ENCODE assay signal across 8 mouse cellular contexts in genomic region chr7:134671467-134671901, GRCm38 (mm10). TPM values are rescaled to one million over a fixed set of nuclear protein-coding genes. Genes with fewer than 3 reads are reported as not detected.
A peak's percentile ranks its signal among the peaks of the same experiment; 100 is the strongest.
DNase-seq lines count a peak whose midpoint lies in the region; TF ChIP-seq lines count a peak whose summit lies in the region.

No protein-coding gene starts in this region.

- peak overlapping the region; percentile 67 for H3K4me3 ChIP-seq in ES-Bruce4 (ENCODE audit: low read depth, low read length)
- H3K4me3 ChIP-seq in myocyte: peak overlapping the region; percentile 46

- no peaks in the 10 kb centered on the region for H3K9me3 ChIP-seq in ES-Bruce4 (replicated peaks; ENCODE audit: control insufficient read depth, insufficient read depth, low read length, poor library complexity, severe bottlenecking)

- peaks cover 43% of the 10 kb centered on the region for H3K79me2 ChIP-seq in myocyte (ENCODE audit: control insufficient read depth, insufficient read depth)

- no peak for TF ChIP-seq EP300 in ES-Bruce4 (IDR thresholded peaks at IDR 0.05; ENCODE audit: insufficient read depth, low read depth, low read length)

- no peak for TF ChIP-seq POLR2A in ES-Bruce4 (IDR thresholded peaks at IDR 0.05; ENCODE audit: insufficient read depth, low read length)
- no peak for TF ChIP-seq POLR2A in myocyte (IDR thresholded peaks at IDR 0.05; ENCODE audit: insufficient read length, low read depth)

- H3K27me3 ChIP-seq in ES-Bruce4 (ENCODE audit: control insufficient read depth, insufficient read depth, low read length, poor library complexity, severe bottlenecking): no peaks in the 10 kb centered on the region
- H3K27me3 ChIP-seq in myocyte (ENCODE audit: control insufficient read depth, insufficient read depth, insufficient read length): no peaks in the 10 kb centered on the region

- peak; percentile 8 for DNase-seq in adipocyte (ENCODE audit: low spot score)
- DNase-seq in forelimb bud, embryonic 11.5 days (ENCODE audit: low read depth, low spot score): peak; percentile 33
- peak; percentile 44 to 55 for DNase-seq in kidney, postnatal 36 days
- DNase-seq in cerebellum, postnatal 14 days: no peak
- DNase-seq in layer of hippocampus, adult 8-10 months (ENCODE audit: low spot score in 2 of 2): no peak
- no peak for DNase-seq in layer of hippocampus, adult 9-10 months (ENCODE audit: low spot score)

- H3K9ac ChIP-seq in ES-Bruce4 (ENCODE audit: low read depth, poor library complexity, severe bottlenecking): peak overlapping the region; percentile 90

- H3K27ac ChIP-seq in ES-Bruce4 (ENCODE audit: insufficient read depth, low read length): peak overlapping the region; percentile 62

- peak overlapping the region; percentile 90 for H3K4me2 ChIP-seq in myocyte (ENCODE audit: low read depth)

- peak overlapping the region; percentile 88 for H3ac ChIP-seq in myocyte (ENCODE audit: control insufficient read depth, insufficient read length)

- H3K4me1 ChIP-seq in ES-Bruce4 (ENCODE audit: control insufficient read depth, insufficient read depth, low read length): peaks cover 2% of the 10 kb centered on the region

- TF ChIP-seq CTCF in ES-Bruce4 (IDR thresholded peaks at IDR 0.05; ENCODE audit: low read depth, low read length): no peak

- H3K36me3 ChIP-seq in ES-Bruce4 (ENCODE audit: control insufficient read depth, insufficient read depth, low read length, poor library complexity, severe bottlenecking): no peaks in the 10 kb centered on the region
- H3K36me3 ChIP-seq in myocyte (ENCODE audit: control insufficient read depth, insufficient read depth): no peaks in the 10 kb centered on the region

TF ChIP-seq in myocyte, 11 proteins besides CTCF, POLR2A, EP300 and RAD21:
- TF ChIP-seq USF1 (IDR thresholded peaks at IDR 0.05; ENCODE audit: low read depth) (no peak), POLR2AphosphoS2 (IDR thresholded peaks at IDR 0.05; ENCODE audit: insufficient read length, low read depth) (no peak), TCF3 (IDR thresholded peaks at IDR 0.05; ENCODE audit: insufficient read length, low read depth) (no peak), SRF (IDR thresholded peaks at IDR 0.05; ENCODE audit: control insufficient read depth, insufficient read length, low read depth) (no peak), MAX (IDR thresholded peaks at IDR 0.05; ENCODE audit: low read depth) (no peak), CEBPB (IDR thresholded peaks at IDR 0.05; ENCODE audit: insufficient read depth, poor library complexity, severe bottlenecking) (no peak), E2F4 (IDR thresholded peaks at IDR 0.05; ENCODE audit: insufficient read depth) (no peak), TCF12 (IDR thresholded peaks at IDR 0.05; ENCODE audit: insufficient read depth, poor library complexity, severe bottlenecking) (no peak), MYOG (IDR thresholded peaks at IDR 0.05; ENCODE audit: control insufficient read depth in 1 of 3, insufficient read depth in 1 of 3, insufficient read length in 2 of 3, low read depth in 2 of 3) (no peak), MYOD1 (IDR thresholded peaks at IDR 0.05; ENCODE audit: control insufficient read depth in 1 of 3, insufficient read length in 2 of 3, low read depth in 2 of 3) (no peak), REST (IDR thresholded peaks at IDR 0.05; ENCODE audit: insufficient read depth, insufficient read length) (no peak)

RNA-seq across cellular contexts. Expression of gene Dock1, which starts 1.0 kb away (rescaled TPM):
- polyA plus RNA-seq in ES-Bruce4 (2011; ENCODE audit: insufficient read depth, insufficient read length, low read depth, missing spikeins): 51.2 and 54.8 TPM in 2 replicates
- polyA plus RNA-seq in myocyte (2012; fragmentation: generic; extraction: Trizol): 6.2 TPM
- 10 to 100 TPM; 27.5 to 31.6 (median 30.5) TPM for total RNA-seq in layer of hippocampus, adult 8-10 months (2022)

Comparison
In these comparisons a context has a peak if more than half of its experiments do, and no peak if none do; other contexts are left out.
1. DNase-seq: peak in adipocyte (single experiment), forelimb bud, embryonic 11.5 days (single experiment) and kidney, postnatal 36 days (2 of 2); none in cerebellum, postnatal 14 days (0 of 2), layer of hippocampus, adult 8-10 months (0 of 2) and layer of hippocampus, adult 9-10 months (single experiment).